Mouse (Mus musculus) kidney, adult 2 months (tissue): ENCODE data around the gene Rasal1.

Experiments used
- CTCF ChIP-seq: fragments of 200-500 bp; conservative IDR thresholded peaks from 2 replicates; pipeline ENCODE4 v1.5.1; 2011; ENCODE audit warnings: low read depth, mild to moderate bottlenecking, control low read depth, low read length, moderate library complexity, mixed read lengths; ENCODE audit not compliant: insufficient read depth, insufficient read length
- POLR2A ChIP-seq: fragments of 200-500 bp; IDR thresholded peaks from one replicate; pipeline ENCODE4 v1.6.1; 2011; ENCODE audit warnings: low read depth, low read length, control low read depth

- TF ChIP-seq CTCF (no peak), POLR2A (no peak)
Measured at GRCm38 (mm10) chr5:120599625-120600024, 49.0 kb upstream of the Rasal1 start.
